Mouse (Mus musculus): ENCODE data around the gene Spns2.

DNA sequence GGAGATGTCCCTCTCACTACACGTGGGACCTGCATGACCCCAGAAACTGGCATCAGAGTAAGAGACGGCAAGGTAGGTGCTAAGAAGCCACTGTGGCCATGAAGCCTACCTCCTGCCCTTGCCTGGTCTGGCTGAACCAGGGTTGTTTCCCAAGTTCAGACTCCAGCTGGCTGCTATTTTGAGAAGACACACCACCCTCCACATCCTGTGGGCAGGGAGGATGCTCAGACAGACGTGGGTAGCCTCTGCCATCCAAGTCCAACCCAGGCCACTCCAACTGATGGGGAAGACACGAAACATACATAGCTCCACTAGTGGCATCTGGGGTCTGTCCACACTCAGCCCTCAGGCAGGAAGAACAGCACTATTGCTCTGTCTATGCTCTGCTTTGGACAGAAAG, 19.7 kb downstream of the Spns2 start:
- TF ChIP-seq CTCF (IDR thresholded peaks at IDR 0.05; ENCODE audit: control insufficient read depth, insufficient read depth, insufficient replicate concordance, low read depth, low read length) (no peak), POLR2A (IDR thresholded peaks at IDR 0.05; ENCODE audit: control insufficient read depth, low read depth, low read length) (no peak)
